In the genomic region with DNA sequence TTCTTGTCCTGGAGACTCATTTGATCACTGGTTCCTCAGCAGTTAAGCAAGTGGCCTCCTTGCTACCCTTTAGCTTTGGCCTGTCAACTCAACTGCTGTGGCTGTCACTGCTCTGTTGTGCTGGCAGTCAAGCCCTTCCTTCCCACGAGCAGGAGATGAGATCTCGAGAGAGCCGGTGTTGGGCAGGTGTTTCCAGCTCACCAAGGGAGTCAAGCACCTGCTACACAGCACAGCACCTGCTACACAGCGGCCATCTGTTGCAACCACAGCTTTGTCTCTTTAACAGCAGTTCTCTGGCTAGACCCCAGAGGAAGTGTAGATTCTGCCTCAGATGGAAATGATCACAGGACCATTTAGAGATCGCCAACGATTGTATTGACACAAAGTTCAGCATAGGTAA, we compare ENCODE assay signal across 10 mouse cellular contexts. TPM values are rescaled to one million over a fixed set of nuclear protein-coding genes. Genes with fewer than 3 reads are reported as not detected.
A peak's percentile ranks its signal among the peaks of the same experiment; 100 is the strongest.
DNase-seq lines count a peak whose midpoint lies in the region; ATAC-seq lines count a peak whose summit lies in the region.
"Had no signal": no experiment of that assay in that cellular context is flagged by ENCODE, and none has a peak within 500 bp of the region (broad histone marks: within the 10 kb centered on the region; RNA-seq: fewer than 3 reads in every experiment).

No protein-coding gene starts in this region.

- H3K4me2 ChIP-seq in hindbrain, embryonic 12.5 days (replicated peaks), result no peak overlapping the region
- no peak overlapping the region for H3K4me2 ChIP-seq in midbrain, embryonic 15.5 days

- peaks cover 3% of the 10 kb centered on the region; the same call in 1 of the 2 replicates for H3K4me1 ChIP-seq in hindbrain, embryonic 12.5 days
- H3K4me1 ChIP-seq in midbrain, embryonic 15.5 days, result peaks cover 9% of the 10 kb centered on the region

- H3K9me3 ChIP-seq in hindbrain, embryonic 12.5 days (replicated peaks), result no peaks in the 10 kb centered on the region; the same call in 1 of the 2 replicates
- no peaks in the 10 kb centered on the region for H3K9me3 ChIP-seq in midbrain, embryonic 15.5 days

- no peak overlapping the region for H3K27ac ChIP-seq in hindbrain, embryonic 12.5 days
- peak overlapping the region; percentile 7; the same call in 1 of the 2 replicates for H3K27ac ChIP-seq in midbrain, embryonic 15.5 days

- peak; percentile 51 for ATAC-seq in CD4-positive, CD25-positive, alpha-beta regulatory T cell, adult 4 months
- peak; percentile 38 for ATAC-seq in hindbrain, embryonic 12.5 days (ENCODE audit: low FRiP score)
- ATAC-seq in midbrain, embryonic 15.5 days (replicated peaks), result peak; percentile 57; the same call in 1 of the 2 replicates

- H3K27me3 ChIP-seq in hindbrain, embryonic 12.5 days, result no peaks in the 10 kb centered on the region
- no peaks in the 10 kb centered on the region for H3K27me3 ChIP-seq in midbrain, embryonic 15.5 days (replicated peaks)
- H3K27me3 ChIP-seq: megakaryocyte, embryonic 14.5 days had no signal

- peaks cover 38% of the 10 kb centered on the region for H3K36me3 ChIP-seq in hindbrain, embryonic 12.5 days
- H3K36me3 ChIP-seq in midbrain, embryonic 15.5 days (replicated peaks), result peaks cover 24% of the 10 kb centered on the region

- no peak overlapping the region for H3K9ac ChIP-seq in hindbrain, embryonic 12.5 days
- H3K9ac ChIP-seq in midbrain, embryonic 15.5 days, result no peak overlapping the region

- peak; percentile 92 for DNase-seq in A20 (ENCODE audit: low read depth, low spot score)
- no peak for DNase-seq in adrenal gland, postnatal 25 days
- DNase-seq in Muller cell, postnatal 12 days (ENCODE audit: inconsistent ontology term), result no peak
- no peak for DNase-seq in heart, postnatal 4 days
- DNase-seq in cerebellum, adult 9-10 months, result no peak

- H3K4me3 ChIP-seq in hindbrain, embryonic 12.5 days, result no peak overlapping the region
- H3K4me3 ChIP-seq in midbrain, embryonic 15.5 days, result no peak overlapping the region
- H3K4me3 ChIP-seq: megakaryocyte, embryonic 14.5 days had no signal

- WGBS in hindbrain, embryonic 12.5 days, result 55% methylated on average over 6 of the region's 6 CpGs
- WGBS in midbrain, embryonic 15.5 days, result 51% methylated on average over 6 of the region's 6 CpGs

RNA-seq across cellular contexts. Expression of gene Gal, which starts 37.3 kb away (rescaled TPM):
- polyA plus RNA-seq in CD4-positive, CD25-positive, alpha-beta regulatory T cell, adult 4 months (2017; shearing (Covaris generic)), result 1 to 10 TPM in 1 of 2 experiments, not detected in 1; 9.1 TPM
- 6.2 and 8.7 TPM in 2 replicates for polyA plus RNA-seq in hindbrain, embryonic 12.5 days (2016; fragmentation: Nextera tagmentation; extraction: Ambion mirVana)
- polyA plus RNA-seq in midbrain, embryonic 15.5 days (2015; fragmentation: Nextera tagmentation; extraction: Ambion mirVana), result 9.8 and 12.5 TPM in 2 replicates
- total RNA-seq in adrenal gland, postnatal 25 days (2021), result 37.1 and 44.4 TPM in 2 replicates
- under 1 TPM; 0.36 to 0.47 TPM for total RNA-seq in heart, postnatal 4 days (2021)
- total RNA-seq: left cerebral cortex, adult 18-20 months had no signal
